Mouse (Mus musculus): ENCODE measurements around the gene Vac14.
A peak's percentile ranks its signal among the peaks of the same experiment; 100 is the strongest.
"Not testable (repeated sequence)": the region's sequence is repeated elsewhere in the genome, so short reads cannot be mapped to it uniquely, and the experiment has no call there.

Gene Vac14

DNA sequence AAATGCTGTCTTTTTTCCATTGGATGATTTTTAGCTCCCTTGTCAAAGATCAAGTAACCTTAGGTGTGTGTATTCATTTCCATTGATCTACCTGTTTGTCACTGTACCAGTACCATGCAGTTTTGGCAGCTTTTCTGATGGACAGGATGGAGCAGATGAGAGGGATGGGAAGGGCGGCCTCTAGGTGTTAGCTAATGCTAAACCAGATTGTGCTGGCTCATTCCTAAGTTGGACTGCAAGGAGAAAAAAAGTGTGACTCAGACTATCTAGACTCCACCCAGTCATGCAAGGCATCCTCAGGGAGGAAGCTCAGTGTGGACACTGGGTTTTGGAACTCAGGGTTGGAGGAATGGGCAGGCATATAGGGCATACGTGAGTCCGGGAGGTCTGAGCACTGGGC, 30.2 kb downstream of the Vac14 start:
- DNase-seq (ENCODE audit: low spot score in 2 of 2): no peak

DNA sequence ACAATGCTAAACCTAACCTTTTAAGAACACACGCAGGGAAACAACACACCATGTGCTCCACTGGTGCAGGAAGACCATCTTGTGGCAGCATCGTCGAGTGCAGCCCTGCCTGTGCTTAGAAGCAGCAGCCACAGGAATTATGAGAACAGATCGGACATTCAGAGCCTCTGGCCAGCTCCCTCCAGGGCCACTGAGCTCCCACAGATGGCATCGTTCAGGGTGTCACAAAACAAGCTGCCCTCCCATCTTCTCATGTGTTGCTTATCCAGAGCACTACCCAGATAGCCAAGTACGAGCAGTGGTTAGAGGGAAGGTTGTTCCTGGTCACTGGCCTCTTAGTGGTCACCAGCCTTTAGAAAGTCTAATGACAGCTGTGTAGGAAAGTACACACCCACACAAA, 30.9 kb downstream of the Vac14 start:
- no peak for DNase-seq (ENCODE audit: low spot score in 2 of 2)

DNA sequence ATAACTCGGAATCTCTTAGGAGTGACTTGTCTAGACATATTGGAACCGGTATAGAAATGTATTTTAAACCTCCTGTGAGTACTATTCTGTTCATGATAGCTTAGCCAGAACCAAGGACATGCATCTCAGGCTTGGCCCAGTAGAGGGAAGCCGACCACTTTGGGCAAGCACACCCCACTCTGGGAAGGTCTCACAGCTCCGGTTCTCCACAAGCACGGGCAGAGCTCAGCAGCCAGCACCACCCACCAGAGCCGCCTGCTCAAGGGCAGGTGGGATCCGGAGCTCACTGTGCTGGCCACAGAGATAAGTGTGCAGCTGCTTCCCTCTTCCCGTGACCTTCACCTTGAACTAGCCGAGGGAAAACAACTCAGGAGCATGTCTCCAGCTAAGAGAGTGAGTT, 32.5 kb downstream of the Vac14 start:
- DNase-seq (ENCODE audit: low spot score in 2 of 2): no peak

DNA sequence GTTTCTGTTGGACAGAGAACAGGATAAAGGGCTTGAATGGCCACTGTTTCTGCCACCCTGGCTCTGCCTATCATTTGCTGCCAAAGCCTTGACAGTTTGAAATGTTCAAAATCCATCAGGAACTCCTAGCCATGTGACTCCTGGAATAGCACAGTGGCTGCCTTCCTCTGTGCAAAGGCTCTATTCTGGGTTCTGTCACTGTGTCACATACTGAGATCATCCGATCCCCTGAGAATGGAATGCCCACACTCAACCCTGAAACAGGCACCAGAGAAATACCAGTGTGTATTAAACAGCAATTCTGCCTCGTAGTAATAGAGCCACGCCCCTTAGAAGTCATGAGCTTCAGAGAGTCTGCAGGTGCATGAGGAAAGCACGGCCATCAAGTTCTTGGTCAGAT, 33.5 kb downstream of the Vac14 start:
- DNase-seq (ENCODE audit: low spot score in 2 of 2): no peak

DNA sequence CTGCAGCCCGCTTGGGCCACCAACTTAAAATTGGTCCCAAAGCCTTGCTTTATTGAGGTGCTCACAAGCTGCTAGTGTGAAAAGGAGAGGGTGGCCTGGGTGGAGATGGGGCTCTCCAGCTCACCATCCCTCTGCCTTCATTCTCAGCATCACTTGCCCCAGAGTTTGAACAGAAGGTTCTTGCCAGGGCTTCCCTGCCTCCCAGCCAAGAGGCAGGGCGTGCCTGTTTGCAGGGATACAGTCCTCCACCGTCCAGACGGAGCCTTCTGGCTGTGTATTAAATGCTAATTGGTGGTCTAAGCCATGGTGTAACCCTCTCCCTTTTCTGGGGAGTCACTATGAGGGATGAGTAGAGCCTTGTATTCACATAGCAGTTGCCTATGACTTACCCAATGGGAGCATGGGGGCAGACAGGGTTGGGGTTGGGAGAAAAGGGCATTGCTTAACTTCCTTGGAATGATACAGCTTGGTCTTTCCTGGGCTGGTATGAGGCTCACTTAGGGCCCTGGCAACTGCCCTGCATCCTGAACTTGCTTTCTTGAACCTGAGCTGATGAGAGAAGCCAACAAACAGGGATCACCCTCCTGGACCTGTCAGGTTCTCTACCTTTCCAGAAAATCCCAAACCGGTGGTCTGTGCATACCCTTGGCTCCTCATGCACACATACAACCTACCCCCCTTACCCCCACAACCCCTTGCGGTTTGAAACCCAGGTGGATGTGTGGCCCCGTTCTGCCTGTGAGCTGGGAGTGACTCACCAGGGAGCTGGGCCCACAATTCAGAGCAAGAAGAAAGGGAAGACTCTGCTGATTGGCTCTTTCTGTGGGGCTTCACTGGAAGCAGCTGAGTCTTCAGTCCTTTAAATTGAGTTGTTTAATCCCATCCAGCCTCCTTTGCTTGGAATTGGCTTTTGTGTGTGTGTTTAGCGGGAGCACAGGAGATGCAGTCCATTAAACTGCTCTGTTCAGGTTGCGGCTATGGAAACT, 36.0 kb downstream of the Vac14 start:
- no peak for DNase-seq (ENCODE audit: low spot score in 2 of 2)

DNA sequence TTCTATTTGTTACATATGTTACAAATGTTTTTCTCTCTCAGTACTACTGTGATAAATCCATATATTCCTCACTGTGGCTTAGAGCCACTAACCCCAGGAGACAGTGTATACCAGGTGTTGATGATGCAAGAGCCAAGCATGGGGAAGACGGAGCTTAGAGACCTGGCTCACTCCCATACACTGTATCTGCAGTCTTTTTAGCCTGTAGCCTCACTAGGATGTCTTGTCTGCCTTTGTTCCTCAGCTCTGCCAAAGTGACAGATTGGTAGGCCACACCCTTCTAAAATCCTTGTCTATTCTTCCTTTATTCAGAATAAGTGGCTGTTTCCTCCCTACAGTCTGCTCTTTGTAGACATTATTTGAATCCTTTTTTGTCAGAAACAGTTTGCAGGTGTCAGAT, 37.4 kb downstream of the Vac14 start:
- no peak for DNase-seq (ENCODE audit: low spot score in 2 of 2)

DNA sequence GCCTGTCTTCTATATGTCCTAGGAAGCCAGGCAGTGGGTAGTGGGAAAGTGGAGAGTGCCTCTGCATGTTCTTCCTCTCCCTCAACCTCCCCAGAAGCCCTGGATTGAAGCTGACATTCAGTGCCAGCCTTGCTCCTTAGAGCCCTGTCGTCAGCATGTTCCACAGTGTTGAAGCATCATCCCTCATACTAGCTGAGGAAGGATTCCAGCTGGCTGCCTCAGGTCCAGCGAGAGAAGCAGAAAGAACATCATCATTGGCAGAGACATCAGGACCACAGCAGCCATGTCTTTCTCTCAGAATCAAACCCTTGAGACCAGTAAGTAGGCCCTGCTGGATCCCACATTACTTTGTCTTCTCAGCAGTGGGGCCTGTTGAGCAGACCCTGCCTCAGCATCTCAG, 39.3 kb downstream of the Vac14 start:
- DNase-seq (ENCODE audit: low spot score in 2 of 2): no peak

DNA sequence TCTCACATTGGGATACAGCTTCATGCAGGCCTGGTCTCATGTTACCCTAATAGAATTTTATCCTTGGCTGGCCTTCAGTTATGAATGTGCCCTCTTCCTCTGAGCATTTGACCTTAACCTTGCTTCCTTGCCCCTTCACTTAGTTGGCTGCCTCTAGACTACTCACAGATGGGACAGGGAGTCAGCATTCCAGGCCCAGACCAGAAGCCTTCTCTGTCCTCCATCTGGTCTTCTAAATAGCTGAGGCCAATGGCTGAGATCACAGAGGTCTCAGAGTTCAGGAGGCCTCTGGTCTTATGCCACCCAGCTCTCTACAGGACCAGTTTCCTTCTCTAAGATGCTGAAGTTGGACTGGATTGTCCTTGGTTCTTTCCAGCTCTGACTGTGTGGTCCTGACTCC, 41.7 kb downstream of the Vac14 start:
- no peak for DNase-seq (ENCODE audit: low spot score in 2 of 2)

DNA sequence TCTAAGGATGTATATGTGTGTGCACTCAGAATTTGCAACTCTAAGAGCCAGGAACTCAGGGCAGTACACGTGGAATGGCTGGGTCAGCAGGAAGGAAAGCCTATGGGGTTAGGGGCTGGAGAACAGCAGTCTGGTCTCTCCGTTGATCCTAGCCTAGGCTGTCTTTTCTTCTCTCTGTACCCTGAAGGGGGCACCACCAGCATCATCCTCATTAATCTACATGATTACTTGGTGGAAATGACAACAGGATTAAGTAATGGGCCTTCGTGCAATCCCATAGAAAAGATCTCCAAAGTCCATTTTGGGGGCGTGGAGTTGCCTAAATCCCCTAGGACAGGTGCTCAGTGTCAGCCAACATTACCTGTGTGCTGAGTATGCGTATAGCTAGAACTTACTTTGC, 44.2 kb downstream of the Vac14 start:
- no peak for DNase-seq (ENCODE audit: low spot score in 2 of 2)

DNA sequence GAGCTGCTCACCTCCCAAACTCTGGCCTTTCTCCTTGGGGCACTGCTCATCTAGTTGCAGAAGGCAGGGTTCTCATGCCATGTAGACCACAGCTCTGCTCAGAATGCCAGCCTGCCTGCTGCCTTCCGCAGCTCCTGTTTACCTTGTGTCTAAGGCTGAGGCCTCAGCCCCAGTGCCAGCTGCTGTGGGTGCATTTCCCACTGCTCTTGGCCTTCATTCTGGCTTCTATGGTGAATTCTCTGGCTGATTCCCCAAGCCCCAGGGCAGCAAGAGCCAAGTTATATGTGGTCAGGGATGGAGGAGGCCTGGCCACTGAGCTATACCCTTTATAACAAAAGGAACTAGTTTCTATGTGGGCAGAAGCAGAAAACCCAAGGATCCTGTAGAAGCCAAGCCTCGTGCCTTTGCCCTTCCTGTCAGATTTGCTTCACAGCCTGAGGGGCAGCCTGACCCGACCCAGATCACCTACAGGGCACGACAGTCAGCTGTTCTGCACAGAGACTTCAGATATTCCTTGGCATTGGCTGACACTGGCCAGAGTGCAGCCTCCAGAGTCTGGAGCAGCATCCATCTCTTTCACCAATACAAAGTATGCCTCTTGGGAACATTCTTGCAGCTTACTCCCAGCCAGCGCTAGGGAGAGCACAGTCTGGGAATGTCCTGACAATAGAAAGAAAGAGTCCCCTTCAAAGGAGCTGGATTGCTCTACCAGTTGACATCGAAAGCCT, 44.8 kb downstream of the Vac14 start:
- DNase-seq (ENCODE audit: low spot score in 2 of 2): no peak

DNA sequence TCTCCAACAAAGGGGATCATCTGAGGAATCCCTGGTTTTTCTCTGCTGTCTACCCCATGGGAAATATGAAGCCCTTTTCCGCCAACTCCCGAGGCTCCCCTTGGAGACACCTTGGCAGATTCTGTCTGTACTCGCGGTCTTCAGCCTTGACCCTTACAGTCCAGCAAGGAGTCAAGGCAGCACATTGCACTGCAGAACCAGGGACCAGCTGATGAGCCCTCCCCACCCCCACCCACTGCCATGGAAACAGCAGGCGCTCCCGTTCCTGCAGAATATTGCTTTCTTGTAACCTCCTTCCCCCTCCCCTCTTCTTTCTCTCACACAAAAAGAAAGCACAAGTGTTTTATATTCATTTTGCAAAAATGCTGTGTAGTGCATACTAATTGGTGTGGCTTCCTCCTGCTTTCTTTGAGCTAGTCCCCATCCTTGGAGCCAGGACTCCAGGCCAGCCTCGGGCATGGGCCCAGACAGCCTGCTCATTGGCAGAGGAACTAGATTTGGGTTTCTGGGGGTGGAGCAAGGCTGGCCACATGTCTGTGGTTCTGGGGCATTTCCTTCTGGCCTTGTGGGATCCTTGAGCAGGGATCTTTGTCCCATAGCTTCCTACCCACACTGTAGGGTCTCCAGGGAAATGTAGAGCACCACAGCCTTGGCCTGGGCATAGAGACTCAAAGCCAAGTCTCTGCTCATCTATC, 46.0 kb downstream of the Vac14 start:
- DNase-seq (ENCODE audit: low spot score in 2 of 2): peak; percentile 71 to 81

DNA sequence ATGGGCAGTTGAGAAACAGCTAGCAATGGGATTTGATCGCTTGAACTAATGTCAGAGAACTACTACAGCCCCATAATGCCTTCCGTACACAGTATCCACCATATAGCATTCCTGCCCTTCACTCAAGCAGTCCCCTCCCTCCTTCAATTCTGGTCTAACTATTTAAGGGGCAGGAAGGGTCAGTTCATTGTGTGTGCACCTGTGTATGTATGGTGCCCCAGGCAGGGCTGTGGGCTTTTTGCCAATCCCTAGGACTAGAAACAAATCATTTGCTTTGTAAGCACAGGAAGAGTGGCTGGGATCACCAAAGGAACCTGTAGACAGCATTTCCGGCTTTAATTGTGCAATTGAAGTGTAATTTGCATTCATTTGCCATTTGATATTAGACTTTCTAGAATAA, 46.6 kb downstream of the Vac14 start:
- no peak for DNase-seq (ENCODE audit: low spot score in 2 of 2)

DNA sequence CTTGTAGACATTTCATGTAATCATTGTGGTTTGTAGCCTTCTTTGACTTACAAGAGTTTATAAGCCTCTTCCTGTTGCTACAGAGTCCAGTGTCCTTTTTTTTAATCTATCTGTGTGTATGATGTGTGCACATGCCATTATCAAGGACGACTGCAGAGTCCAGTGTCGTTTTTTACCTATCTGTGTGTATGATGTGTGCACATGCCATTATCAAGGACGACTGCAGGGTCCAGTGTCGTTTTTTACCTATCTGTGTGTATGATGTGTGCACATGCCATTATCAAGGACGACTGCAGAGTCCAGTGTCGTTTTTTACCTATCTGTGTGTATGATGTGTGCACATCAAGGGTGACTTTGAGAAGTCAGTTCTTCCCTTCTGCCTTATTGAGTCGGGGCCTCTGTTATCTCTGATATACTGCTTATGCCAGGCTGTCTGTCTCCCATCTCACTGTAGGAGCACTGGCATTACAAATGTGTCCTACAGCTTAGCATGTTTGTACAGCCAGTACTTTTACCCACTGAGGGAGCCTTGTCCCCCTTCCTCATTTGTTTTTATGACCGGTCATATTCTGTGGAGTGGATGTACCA, 49.3 kb downstream of the Vac14 start:
- DNase-seq (ENCODE audit: low spot score in 2 of 2): not testable (repeated sequence)

DNA sequence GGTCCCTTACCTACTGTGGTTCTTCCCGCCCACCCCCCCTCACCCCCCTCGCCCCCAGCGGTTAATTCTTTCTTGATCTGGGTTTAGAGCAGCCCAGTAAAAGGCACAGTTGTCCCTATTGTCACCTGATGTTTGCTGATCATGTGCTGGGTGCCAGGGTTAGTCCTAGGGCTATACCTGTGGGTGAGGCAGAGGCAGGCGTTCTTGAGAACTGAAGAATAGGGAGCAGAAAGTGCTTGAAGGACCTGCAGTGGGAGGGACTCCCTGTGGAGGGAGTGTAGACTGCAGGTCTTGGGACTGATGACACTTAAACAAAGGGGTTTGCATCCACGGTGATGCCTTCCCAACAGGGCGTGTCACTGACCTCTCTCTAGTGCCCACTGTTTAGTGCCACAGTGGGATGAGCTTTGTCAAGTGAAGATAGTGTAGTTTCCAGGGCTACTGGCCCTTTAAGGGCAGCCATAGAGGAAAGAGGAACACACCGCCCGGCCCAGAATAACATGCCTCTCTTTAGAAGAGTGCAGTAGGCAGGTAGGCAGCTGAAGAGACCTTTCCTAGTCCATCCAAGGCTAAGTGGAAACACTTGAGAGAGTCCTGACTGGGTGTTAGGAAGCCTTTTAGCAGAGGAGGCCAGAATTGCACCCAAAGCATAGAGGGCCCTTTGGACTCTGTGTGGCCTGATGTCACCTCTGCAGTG, 51.7 kb downstream of the Vac14 start:
- DNase-seq (ENCODE audit: low spot score in 2 of 2): no peak

DNA sequence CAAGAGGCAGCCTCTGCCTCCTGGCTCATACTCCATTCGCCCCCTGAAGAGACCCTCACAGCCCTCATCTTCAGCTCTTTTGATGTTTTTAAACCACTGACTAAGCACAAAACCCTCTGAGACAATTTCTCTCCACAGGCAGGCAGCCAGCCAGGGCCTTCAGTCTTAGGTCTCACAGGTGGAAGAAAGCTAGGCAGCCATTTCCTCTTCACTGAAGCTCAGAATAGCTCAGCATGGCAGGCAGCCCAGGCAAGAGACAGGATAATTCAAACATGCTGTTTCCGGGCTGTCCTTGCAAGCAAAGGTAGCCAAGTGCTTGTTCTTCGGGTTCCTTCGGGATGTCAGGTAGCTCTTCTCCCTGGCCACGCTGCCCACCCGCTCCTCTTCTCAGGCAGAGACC, 52.9 kb downstream of the Vac14 start:
- DNase-seq (ENCODE audit: low spot score in 2 of 2): no peak

DNA sequence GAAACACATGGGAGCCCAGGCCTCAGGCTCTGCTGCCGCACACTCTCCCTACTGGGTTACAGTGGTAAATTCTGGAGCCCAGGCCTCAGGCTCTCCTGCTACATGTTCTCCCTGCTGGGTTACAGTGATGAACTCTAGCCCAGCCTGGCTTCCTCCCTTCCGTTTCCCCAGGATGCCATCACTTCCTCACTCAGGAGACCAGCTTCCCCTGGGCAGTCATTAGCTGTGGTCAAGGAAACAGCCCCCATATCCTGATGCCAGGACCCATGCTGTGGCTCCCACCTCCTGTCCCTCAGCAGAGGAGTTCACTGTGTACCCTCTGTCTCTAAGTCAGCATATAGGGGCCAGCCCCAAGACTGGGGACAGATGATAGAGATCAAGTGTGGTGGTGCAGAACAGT, 53.7 kb downstream of the Vac14 start:
- no peak for DNase-seq (ENCODE audit: low spot score in 2 of 2)

DNA sequence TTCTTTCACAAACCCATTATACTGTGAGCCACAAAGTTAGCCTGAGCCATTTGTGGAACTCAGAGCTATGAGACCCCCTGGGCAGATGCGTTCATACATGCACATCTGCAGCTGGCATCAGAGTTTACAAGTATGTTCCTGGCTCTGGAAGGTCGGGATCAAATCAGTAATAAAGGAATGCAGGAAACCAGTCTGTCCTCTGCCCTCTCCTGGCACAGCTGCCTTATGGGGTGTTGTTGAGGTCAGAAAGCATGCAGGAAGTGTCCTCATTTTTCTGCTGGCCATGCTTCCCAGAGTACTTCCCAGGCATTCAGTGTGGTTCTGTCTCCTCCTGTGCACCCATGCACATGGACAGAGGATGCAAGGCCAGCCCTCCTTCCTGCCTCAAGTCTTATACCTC, 54.8 kb downstream of the Vac14 start:
- DNase-seq (ENCODE audit: low spot score in 2 of 2): no peak

DNA sequence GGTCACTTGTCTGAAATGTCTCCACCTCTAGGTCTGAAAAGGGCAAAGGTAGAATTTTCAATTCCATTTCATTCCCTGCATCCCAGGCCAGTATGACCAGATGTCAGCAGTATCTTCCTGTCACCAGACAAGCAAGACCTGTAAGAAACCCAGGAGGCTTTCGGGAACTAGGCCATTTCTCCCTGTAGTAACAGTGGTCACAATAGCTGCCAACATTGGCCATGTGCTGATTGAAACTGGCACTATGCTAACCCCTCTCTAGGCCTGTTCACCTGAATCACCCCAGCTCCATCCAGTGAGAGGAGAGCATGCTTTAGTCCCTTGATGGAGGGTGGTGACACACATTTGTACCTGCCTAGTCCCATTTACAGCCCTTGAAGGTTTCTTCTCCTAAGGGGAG, 56.2 kb downstream of the Vac14 start:
- no peak for DNase-seq (ENCODE audit: low spot score in 2 of 2)

DNA sequence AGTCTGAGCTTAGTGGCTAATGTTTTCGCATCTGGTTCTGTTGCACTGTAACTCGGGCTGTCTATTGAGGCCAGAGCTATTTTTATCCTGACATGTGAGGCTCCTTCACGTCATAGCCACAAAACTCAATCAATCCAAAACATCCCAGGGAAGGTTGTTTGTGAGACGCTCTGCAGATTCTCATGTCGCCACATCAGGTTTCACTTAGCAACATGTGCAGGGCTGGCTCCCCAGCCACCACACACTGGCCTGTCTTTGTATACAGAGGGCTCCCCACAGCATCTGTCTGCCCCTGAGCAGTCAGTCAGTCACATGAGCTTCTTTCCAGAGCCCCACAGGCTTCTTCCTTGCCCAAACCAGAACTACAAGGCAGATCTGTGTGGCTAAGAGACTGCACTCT, 58.3 kb downstream of the Vac14 start:
- no peak for DNase-seq (ENCODE audit: low spot score in 2 of 2)

DNA sequence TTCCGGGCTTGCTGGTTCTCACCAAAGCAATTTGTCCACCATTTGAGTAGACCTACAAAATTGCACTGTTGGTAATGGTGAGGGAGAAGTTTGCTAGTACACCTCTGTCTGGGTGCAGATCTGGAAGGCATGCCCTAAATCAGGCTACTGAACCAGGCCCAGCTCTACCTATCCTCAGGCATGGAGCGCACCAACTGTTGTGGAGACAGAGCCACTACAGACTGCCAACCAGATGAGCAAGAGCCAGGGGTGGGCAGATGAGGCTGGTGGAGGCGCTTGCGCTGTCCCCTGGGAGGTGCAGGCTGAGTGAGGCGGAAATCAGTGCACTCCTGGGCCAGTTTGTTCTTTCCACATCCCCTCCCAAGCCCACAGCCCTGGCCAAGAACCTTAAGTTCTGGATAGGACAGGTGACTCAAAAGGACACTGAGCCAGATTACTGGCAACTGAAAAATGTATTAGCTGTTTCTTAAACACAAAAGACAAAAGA, 58.8 kb downstream of the Vac14 start:
- no peak for DNase-seq (ENCODE audit: low spot score in 2 of 2)

DNA sequence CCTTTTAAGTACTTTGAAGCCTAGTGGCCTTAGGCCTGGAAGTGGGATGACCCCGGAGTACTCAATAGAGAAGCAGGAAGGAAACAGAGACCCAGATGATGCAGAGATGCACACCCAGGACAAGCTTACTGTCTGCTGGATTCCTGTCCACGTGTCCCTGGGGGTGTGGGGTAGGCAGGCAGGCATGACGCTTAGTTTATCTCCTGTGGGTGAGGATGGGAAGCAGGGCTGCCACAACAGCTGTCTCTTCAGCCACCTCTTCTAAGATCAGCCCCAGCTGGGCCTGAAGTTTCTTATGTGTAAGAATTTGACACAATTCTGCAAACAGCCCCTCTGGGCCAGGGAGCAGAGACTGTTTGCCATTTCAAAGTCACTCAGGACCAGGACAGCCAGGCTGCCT, 60.6 kb downstream of the Vac14 start:
- DNase-seq (ENCODE audit: low spot score in 2 of 2): no peak

Measured in frontal cortex, postnatal 10 days (tissue).